Mouse (Mus musculus) heart, postnatal 0 days (tissue): Measurements from ENCODE around the gene Nox3.

Source experiments
- CTCF ChIP-seq: IDR thresholded peaks from 2 replicates; pipeline ENCODE4 v1.5.1; 2016; ENCODE audit warnings: antibody characterized with exemption, control low read depth, low read depth
- EP300 ChIP-seq: IDR thresholded peaks from 2 replicates; pipeline ENCODE4 v1.6.1; 2016; ENCODE audit warnings: antibody characterized with exemption, low read depth

GRCm38 (mm10) chr17:3610307-3610754 is 85.7 kb downstream of the Nox3 start:
- no peak for TF ChIP-seq CTCF
- no peak for TF ChIP-seq EP300
